Mouse (Mus musculus) bone marrow macrophage, adult 2 months (primary cell): ENCODE measurements around the gene Rtn4rl1. TPM values are rescaled to one million over a fixed set of nuclear protein-coding genes. Genes with fewer than 3 reads are reported as not detected.
"Not testable (repeated sequence)": the region's sequence is repeated elsewhere in the genome, so short reads cannot be mapped to it uniquely, and the experiment has no call there.

ENCODE experiments used
- H3K27ac ChIP-seq: 2 replicates; pipeline ENCODE4 v1.5.1; 2012; ENCODE audit warnings: low read depth, low read length; ENCODE audit not compliant: insufficient read depth
- H3K4me1 ChIP-seq: 2 replicates; pipeline ENCODE4 v1.6.1; 2012; ENCODE audit warnings: low read length; ENCODE audit not compliant: control insufficient read depth, insufficient read depth
- H3K4me3 ChIP-seq: 2 replicates; pipeline ENCODE4 v1.5.1; 2012; ENCODE audit warnings: mild to moderate bottlenecking, low read length, moderate library complexity; ENCODE audit not compliant: insufficient read depth
- CTCF ChIP-seq: IDR thresholded peaks from 2 replicates; pipeline ENCODE4 v1.5.1; 2012; ENCODE audit warnings: low read depth, mild to moderate bottlenecking, low read length, moderate library complexity
- POLR2A ChIP-seq: IDR thresholded peaks from 2 replicates; pipeline ENCODE4 v1.6.1; 2012; ENCODE audit warnings: mild to moderate bottlenecking, low read depth, low read length, borderline replicate concordance
- polyA plus RNA-seq: library from polyadenylated mRNA; stranded (reverse); fragments of >200 nt; gene quantifications from 2 replicates; pipeline ENCODE4 v1.2.4, GENCODE M21; 2012; ENCODE audit not compliant: missing spikeins, insufficient read depth, insufficient read length

Rtn4rl1 gene
- polyA plus RNA-seq, 1 experiment = 1.6 TPM

GRCm38 (mm10) chr11:75291389-75292215, 98.0 kb downstream of the Rtn4rl1 start:
- Histone ChIP-seq H3K4me1 (peaks cover 4% of the 10 kb centered on the region), H3K27ac (no peak overlapping the region), H3K4me3 (no peak overlapping the region)
- TF ChIP-seq POLR2A (no peak), CTCF (no peak)

GRCm38 (mm10) chr11:75292281-75292680, 98.7 kb downstream of the Rtn4rl1 start:
- no peak for TF ChIP-seq POLR2A
- no peak for TF ChIP-seq CTCF
- no peak overlapping the region for H3K4me3 ChIP-seq
- H3K4me1 ChIP-seq = peaks cover 4% of the 10 kb centered on the region
- no peak overlapping the region for H3K27ac ChIP-seq

GRCm38 (mm10) chr11:75293852-75294361, 100.3 kb downstream of the Rtn4rl1 start:
- no peak overlapping the region for H3K4me3 ChIP-seq
- TF ChIP-seq POLR2A (no peak), CTCF (no peak)
- no peak overlapping the region for H3K27ac ChIP-seq
- H3K4me1 ChIP-seq = peaks cover 4% of the 10 kb centered on the region

- no peak overlapping the region for H3K4me3 ChIP-seq
- no peak overlapping the region for H3K27ac ChIP-seq
- H3K4me1 ChIP-seq = peaks cover 4% of the 10 kb centered on the region
- TF ChIP-seq CTCF (no peak), POLR2A (no peak)
Observed at GRCm38 (mm10) chr11:75294862-75295261, 101.3 kb downstream of the Rtn4rl1 start.

- not testable (repeated sequence) for H3K27ac ChIP-seq, H3K4me1 ChIP-seq, H3K4me3 ChIP-seq
Observed at GRCm38 (mm10) chr11:75295534-75295933, 102.0 kb downstream of the Rtn4rl1 start.

- TF ChIP-seq POLR2A = no peak
- TF ChIP-seq CTCF = no peak
- no peak overlapping the region for H3K27ac ChIP-seq
- H3K4me1 ChIP-seq = peaks cover 4% of the 10 kb centered on the region
- H3K4me3 ChIP-seq = no peak overlapping the region
Observed at GRCm38 (mm10) chr11:75296406-75297005, 102.9 kb downstream of the Rtn4rl1 start.

GRCm38 (mm10) chr11:75297631-75298030, 104.0 kb downstream of the Rtn4rl1 start:
- Histone ChIP-seq H3K4me3 (no peak overlapping the region), H3K27ac (no peak overlapping the region), H3K4me1 (peaks cover 4% of the 10 kb centered on the region)
- TF ChIP-seq CTCF = no peak
- TF ChIP-seq POLR2A = no peak

GRCm38 (mm10) chr11:75298491-75298890, 104.9 kb downstream of the Rtn4rl1 start:
- Histone ChIP-seq H3K27ac (no peak overlapping the region), H3K4me1 (peaks cover 4% of the 10 kb centered on the region), H3K4me3 (no peak overlapping the region)
- TF ChIP-seq POLR2A = no peak
- no peak for TF ChIP-seq CTCF

GRCm38 (mm10) chr11:75299786-75300185, 106.2 kb downstream of the Rtn4rl1 start:
- TF ChIP-seq POLR2A = no peak
- TF ChIP-seq CTCF = no peak
- H3K4me3 ChIP-seq = no peak overlapping the region
- H3K27ac ChIP-seq = no peak overlapping the region
- H3K4me1 ChIP-seq = peaks cover 3% of the 10 kb centered on the region

GRCm38 (mm10) chr11:75300954-75301353, 107.4 kb downstream of the Rtn4rl1 start:
- Histone ChIP-seq H3K4me1 (no peaks in the 10 kb centered on the region), H3K4me3 (no peak overlapping the region), H3K27ac (no peak overlapping the region)
- TF ChIP-seq POLR2A (no peak), CTCF (no peak)
